Mouse (Mus musculus) bone marrow, adult 2 months (tissue): ENCODE data around the gene Gcm2. TPM values are rescaled to one million over a fixed set of nuclear protein-coding genes. Genes with fewer than 3 reads are reported as not detected.
A peak's percentile ranks its signal among the peaks of the same experiment; 100 is the strongest.

ENCODE experiments used
- H3K27ac ChIP-seq: fragments of 200-500 bp; 2 replicates; pipeline ENCODE4 v1.5.1; 2012; ENCODE audit warnings: low read depth, mild to moderate bottlenecking, control low read depth, inconsistent platforms, low read length; ENCODE audit not compliant: control insufficient read depth, poor library complexity, insufficient read depth
- H3K4me1 ChIP-seq: fragments of 200-500 bp; 2 replicates; pipeline ENCODE4 v1.6.1; 2011; ENCODE audit warnings: low read length; ENCODE audit not compliant: control insufficient read depth, insufficient read depth
- H3K4me3 ChIP-seq: fragments of 200-500 bp; replicated peaks from 2 replicates; pipeline ENCODE3; 2011; ENCODE audit warnings: mild to moderate bottlenecking, low read depth, low read length, control low read depth; ENCODE audit not compliant: control insufficient read depth
- CTCF ChIP-seq: fragments of 200-500 bp; IDR thresholded peaks from 2 replicates; pipeline ENCODE4 v1.5.1; 2011; ENCODE audit warnings: low read length, control low read depth; ENCODE audit not compliant: control insufficient read depth, insufficient read depth
- POLR2A ChIP-seq: fragments of 200-500 bp; IDR thresholded peaks from 2 replicates; pipeline ENCODE4 v1.6.1; 2011; ENCODE audit warnings: low read depth, mild to moderate bottlenecking, control low read depth, low read length, borderline replicate concordance; ENCODE audit not compliant: control insufficient read depth
- WGBS: fragments of 180-500 bp; shearing (Covaris S2); methylation state at CpG from one replicate; pipeline ENCODE4 v1.1.7; 2018; 5-methylcytosine and 5-hydroxymethylcytosine counted together
- polyA plus RNA-seq: library from polyadenylated mRNA; stranded (reverse); fragments of >200 nt; gene quantifications from 2 replicates; pipeline ENCODE4 v1.2.4, GENCODE M21; 2011; ENCODE audit warnings: low replicate concordance; ENCODE audit not compliant: missing spikeins, insufficient read depth, insufficient read length

Gcm2 gene
- polyA plus RNA-seq, 1 experiment = not detected

- WGBS = 82% methylated on average over 10 of the region's 10 CpGs
- H3K27ac ChIP-seq = no peak overlapping the region
- TF ChIP-seq POLR2A = no peak
- TF ChIP-seq CTCF = no peak
- H3K4me1 ChIP-seq = no peaks in the 10 kb centered on the region
- no peak overlapping the region for H3K4me3 ChIP-seq
Observed at GRCm38 (mm10) chr13:41094160-41094559, 16.7 kb downstream of the Gcm2 start.

- Histone ChIP-seq H3K4me1 (no peaks in the 10 kb centered on the region), H3K27ac (no peak overlapping the region), H3K4me3 (no peak overlapping the region)
- TF ChIP-seq CTCF (no peak), POLR2A (no peak)
- WGBS = 55% methylated on average over 10 of the region's 10 CpGs
Observed at GRCm38 (mm10) chr13:41091271-41091670, 19.6 kb downstream of the Gcm2 start.

GRCm38 (mm10) chr13:41088746-41089145, 22.1 kb downstream of the Gcm2 start:
- H3K4me3 ChIP-seq = no peak overlapping the region
- TF ChIP-seq CTCF = no peak
- TF ChIP-seq POLR2A = no peak
- no peaks in the 10 kb centered on the region; the same call in 1 of the 2 replicates for H3K4me1 ChIP-seq
- H3K27ac ChIP-seq = no peak overlapping the region

- no peak overlapping the region for H3K4me3 ChIP-seq
- no peaks in the 10 kb centered on the region; the same call in 1 of the 2 replicates for H3K4me1 ChIP-seq
- no peak overlapping the region for H3K27ac ChIP-seq
- WGBS = 46% methylated on average over 2 of the region's 2 CpGs
- TF ChIP-seq CTCF (no peak), POLR2A (no peak)
Observed at GRCm38 (mm10) chr13:41085140-41085539, 25.7 kb downstream of the Gcm2 start.

- Histone ChIP-seq H3K27ac (0 out of 2 replicates have a peak overlapping the region, but pooled peaks have one; percentile 31), H3K4me1 (no peaks in the 10 kb centered on the region; the same call in 1 of the 2 replicates), H3K4me3 (no peak overlapping the region)
- TF ChIP-seq CTCF (no peak), POLR2A (no peak)
- 9% methylated on average over 3 of the region's 3 CpGs for WGBS
Observed at GRCm38 (mm10) chr13:41084521-41084920, 26.3 kb downstream of the Gcm2 start.

GRCm38 (mm10) chr13:41080700-41081099, 30.1 kb downstream of the Gcm2 start:
- H3K4me1 ChIP-seq = no peaks in the 10 kb centered on the region; the same call in 1 of the 2 replicates
- H3K4me3 ChIP-seq = no peak overlapping the region
- TF ChIP-seq CTCF (no peak), POLR2A (no peak)
- WGBS = 83% methylated on average over 6 of the region's 6 CpGs
- no peak overlapping the region for H3K27ac ChIP-seq

- Histone ChIP-seq H3K4me1 (no peaks in the 10 kb centered on the region; the same call in 1 of the 2 replicates), H3K27ac (no peak overlapping the region), H3K4me3 (no peak overlapping the region)
- TF ChIP-seq POLR2A (no peak), CTCF (no peak)
- WGBS = 41% methylated on average over 5 of the region's 5 CpGs
Observed at GRCm38 (mm10) chr13:41079859-41080258, 31.0 kb downstream of the Gcm2 start.

- WGBS = under 1% methylated on average over 40 of the region's 40 CpGs
- H3K27ac ChIP-seq = no peak within 1 kb of the TSS
- no peaks in the 10 kb centered on the region; the same call in 1 of the 2 replicates for H3K4me1 ChIP-seq
- no peak for TF ChIP-seq CTCF
- TF ChIP-seq POLR2A = no peak
- H3K4me3 ChIP-seq = peak within 1 kb of the TSS; percentile 28
Observed at GRCm38 (mm10) chr13:41079421-41079780, 31.4 kb downstream of the Gcm2 start, which contains the start of gene Mak. Gene Mak, minus strand, starts transcription at chr13:41079706.
